In the genomic region with DNA sequence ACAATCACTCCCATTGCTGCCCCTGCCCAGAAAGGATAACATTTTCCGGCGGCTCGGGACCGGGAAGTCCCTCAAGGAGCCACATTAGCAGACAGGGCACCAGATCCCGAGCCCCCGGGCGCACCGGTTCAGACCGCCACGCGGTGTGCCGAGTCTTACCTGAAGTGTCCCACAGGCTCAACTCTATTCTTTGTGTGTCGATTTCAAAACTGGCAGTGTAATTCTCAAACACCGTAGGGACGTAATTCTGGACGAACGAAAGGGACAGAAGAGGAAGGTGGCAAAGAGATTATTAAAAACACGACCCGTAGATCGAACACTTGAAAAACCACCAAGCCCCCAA, we compare ENCODE assay signal across 8 mouse cellular contexts. TPM values are rescaled to one million over a fixed set of nuclear protein-coding genes. Genes with fewer than 3 reads are reported as not detected.
A peak's percentile ranks its signal among the peaks of the same experiment; 100 is the strongest.
DNase-seq lines count a peak whose midpoint lies in the region; ATAC-seq and TF ChIP-seq lines count a peak whose summit lies in the region.

No protein-coding gene starts in this region.

- H3K4me3 ChIP-seq in heart, embryonic 11.5 days (ENCODE audit: low read depth, low read length): peak overlapping the region; percentile 82
- peak overlapping the region; percentile 50 for H3K4me3 ChIP-seq in thymus, adult 2 months (ENCODE audit: control insufficient read depth, insufficient read depth, low read length)
- peak overlapping the region; percentile 61 for H3K4me3 ChIP-seq in liver, embryonic 12.5 days

- DNase-seq in heart, postnatal 25 days (ENCODE audit: low spot score): no peak
- no peak for DNase-seq in thymus, adult 2 months
- no peak for DNase-seq in thymus, postnatal 36 days
- DNase-seq in gastrocnemius, postnatal 25 days: no peak
- no peak for DNase-seq in ovary, postnatal 36 days (ENCODE audit: low spot score)
- no peak for DNase-seq in adrenal gland, adult 2 months

- WGBS in heart, embryonic 11.5 days (ENCODE audit: insufficient replicate concordance): under 1% methylated on average over 20 of the region's 20 CpGs
- 2% methylated on average over 20 of the region's 20 CpGs for WGBS in thymus, adult 2 months
- WGBS in liver, embryonic 12.5 days (ENCODE audit: insufficient replicate concordance): under 1% methylated on average over 20 of the region's 20 CpGs

- peak overlapping the region; percentile 74 for H3K4me2 ChIP-seq in heart, embryonic 11.5 days
- H3K4me2 ChIP-seq in liver, embryonic 12.5 days: peak overlapping the region; percentile 68

- no peaks in the 10 kb centered on the region for H3K36me3 ChIP-seq in heart, embryonic 11.5 days (ENCODE audit: control insufficient read depth, insufficient read depth, low read length)
- no peaks in the 10 kb centered on the region for H3K36me3 ChIP-seq in thymus, adult 2 months (ENCODE audit: control insufficient read depth, insufficient read depth, low read length)
- H3K36me3 ChIP-seq in liver, embryonic 12.5 days: no peaks in the 10 kb centered on the region

- no peak for TF ChIP-seq CTCF in thymus, adult 2 months (IDR thresholded peaks at IDR 0.05; ENCODE audit: borderline replicate concordance, control insufficient read depth, extremely low read depth, insufficient read depth, low read length, poor library complexity)

- peaks cover 11% of the 10 kb centered on the region for H3K27me3 ChIP-seq in heart, embryonic 11.5 days (ENCODE audit: control insufficient read depth, insufficient read depth, low read length)
- H3K27me3 ChIP-seq in thymus, adult 2 months (ENCODE audit: control insufficient read depth, insufficient read depth, low read length): peaks cover 12% of the 10 kb centered on the region; the same call in 1 of the 2 replicates
- peaks cover 36% of the 10 kb centered on the region for H3K27me3 ChIP-seq in liver, embryonic 12.5 days (replicated peaks)

- TF ChIP-seq POLR2A in thymus, adult 2 months (IDR thresholded peaks at IDR 0.05; ENCODE audit: control insufficient read depth, extremely low read depth, insufficient read depth, low read length, poor library complexity): no peak

- peak overlapping the region; percentile 85 for H3K27ac ChIP-seq in heart, embryonic 11.5 days (ENCODE audit: low read depth, low read length)
- no peak overlapping the region for H3K27ac ChIP-seq in thymus, adult 2 months (ENCODE audit: control insufficient read depth, insufficient read depth, low read length)
- H3K27ac ChIP-seq in liver, embryonic 12.5 days: peak overlapping the region; percentile 52

- intact Hi-C loops in heart, postnatal 25 days (cut with DNase I): loop anchor here (5.0 to 10.0 kb wide), 5 partner anchors 196 to 841 kb away; no protein-coding TSS in a partner anchor

- H3K9me3 ChIP-seq in heart, embryonic 11.5 days (replicated peaks; ENCODE audit: control insufficient read depth, low read length): no peaks in the 10 kb centered on the region
- no peaks in the 10 kb centered on the region for H3K9me3 ChIP-seq in liver, embryonic 12.5 days (replicated peaks)

- ATAC-seq in heart, embryonic 11.5 days (replicated peaks; ENCODE audit: insufficient number of reproducible peaks, low FRiP score, low TSS enrichment): no peak
- ATAC-seq in liver, embryonic 12.5 days: 0 out of 2 replicates have a peak, but pooled peaks have one; percentile 9

- H3K9ac ChIP-seq in heart, embryonic 11.5 days (ENCODE audit: low read depth, low read length): peak overlapping the region; percentile 88
- peak overlapping the region; percentile 68 for H3K9ac ChIP-seq in liver, embryonic 12.5 days

- peaks cover 8% of the 10 kb centered on the region for H3K4me1 ChIP-seq in heart, embryonic 11.5 days (ENCODE audit: control insufficient read depth, insufficient read depth, low read length)
- H3K4me1 ChIP-seq in thymus, adult 2 months (replicated peaks; ENCODE audit: control insufficient read depth, insufficient read depth, low read length): peaks cover 11% of the 10 kb centered on the region
- peaks cover 18% of the 10 kb centered on the region for H3K4me1 ChIP-seq in liver, embryonic 12.5 days

RNA-seq across cellular contexts. Expression of gene Rnd3, which starts 0.9 kb away (rescaled TPM):
- 39.9 and 40.4 TPM in 2 replicates for polyA plus RNA-seq in heart, embryonic 11.5 days (2014; fragmentation: Nextera tagmentation; extraction: Ambion mirVana)
- total RNA-seq in heart, postnatal 25 days (2021): 10 to 100 TPM; 20.9 to 22.3 TPM
- 0.83 and 1.0 TPM in 2 replicates for polyA plus RNA-seq in thymus, adult 2 months (2012; rRNA removed)
- polyA plus RNA-seq in liver, embryonic 12.5 days (2016; fragmentation: Nextera tagmentation; extraction: Ambion mirVana): 17.8 and 18.1 TPM in 2 replicates
- total RNA-seq in gastrocnemius, postnatal 25 days (2021): 10 to 100 TPM in 1 of 2 experiments, 1 to 10 TPM in 1; 9.3 to 10.5 TPM
- 10 to 100 TPM; 36.7 to 36.9 TPM for total RNA-seq in adrenal gland, adult 2 months (2021)
- polyA plus RNA-seq in adrenal gland, adult 2 months (2012; rRNA removed): 0.57 and 0.83 TPM in 2 replicates
